Comparison of ENCODE assay signal across 15 mouse cellular contexts in genomic region chr9:61457162-61457523, GRCm38 (mm10).
"Had no signal": no experiment of that assay in that cellular context is flagged by ENCODE, and none has a peak within 500 bp of the region (broad histone marks: within the 10 kb centered on the region; RNA-seq: fewer than 3 reads in every experiment).

No protein-coding gene starts in this region.

- H3K4me2 ChIP-seq: kidney, embryonic 15.5 days; liver, embryonic 13.5 days; midbrain, embryonic 13.5 days; neural tube, embryonic 12.5 days; neural tube, embryonic 15.5 days had no signal

- H3K4me3 ChIP-seq: kidney, embryonic 15.5 days; liver, embryonic 13.5 days; midbrain, embryonic 10.5 days; midbrain, embryonic 13.5 days; neural tube, embryonic 12.5 days; neural tube, embryonic 15.5 days had no signal

- ATAC-seq: midbrain, embryonic 13.5 days had no signal

- H3K36me3 ChIP-seq: kidney, embryonic 15.5 days; liver, embryonic 13.5 days; midbrain, embryonic 10.5 days; midbrain, embryonic 13.5 days; neural tube, embryonic 12.5 days; neural tube, embryonic 15.5 days had no signal

- DNase-seq: kidney, adult 8-10 months; kidney, postnatal 10 days; kidney, postnatal 36 days; liver, embryonic 13.5 days; lung, adult 2 months; lung, postnatal 14 days; lung, postnatal 4 days; thymus, adult 18-20 months; thymus, postnatal 14 days; thymus, postnatal 4 days had no signal

- H3K27ac ChIP-seq: kidney, embryonic 15.5 days; liver, embryonic 13.5 days; midbrain, embryonic 10.5 days; midbrain, embryonic 13.5 days; neural tube, embryonic 12.5 days; neural tube, embryonic 15.5 days had no signal

- H3K4me1 ChIP-seq: liver, embryonic 13.5 days had no signal

- H3K9me3 ChIP-seq: kidney, embryonic 15.5 days; liver, embryonic 13.5 days; midbrain, embryonic 10.5 days; midbrain, embryonic 13.5 days; neural tube, embryonic 12.5 days; neural tube, embryonic 15.5 days had no signal

- H3K9ac ChIP-seq: kidney, embryonic 15.5 days; liver, embryonic 13.5 days; midbrain, embryonic 13.5 days; neural tube, embryonic 12.5 days; neural tube, embryonic 15.5 days had no signal
